Mouse (Mus musculus): ENCODE results near the gene Tmcc2. TPM values are rescaled to one million over a fixed set of nuclear protein-coding genes. Genes with fewer than 3 reads are reported as not detected.

Tmcc2 gene
- polyA plus RNA-seq, 2 experiments: 9.1 to 18.0 TPM

DNA sequence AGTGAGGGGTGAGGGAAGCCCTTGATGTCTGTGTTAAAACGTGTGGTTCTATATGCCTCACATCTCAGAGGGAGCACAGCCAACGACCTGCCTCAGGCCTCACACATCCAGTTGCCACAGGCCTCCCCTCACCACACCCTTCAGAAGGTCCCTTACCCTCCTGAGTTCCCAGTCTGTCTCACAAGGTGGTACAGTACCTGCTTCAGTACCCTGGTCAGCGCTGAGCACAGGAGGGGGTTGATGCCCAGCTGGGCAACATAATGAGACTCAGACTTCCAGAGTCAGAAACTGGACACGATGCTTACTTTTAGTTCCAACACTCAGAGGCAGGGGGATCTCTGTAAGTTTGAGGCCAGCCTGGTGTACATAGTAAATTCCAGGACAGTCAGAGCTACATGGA is 84.3 kb downstream of the Tmcc2 start:
- H3K4me1 ChIP-seq (ENCODE audit: control insufficient read depth, insufficient read depth, low read length): no peaks in the 10 kb centered on the region
- ATAC-seq (ENCODE audit: low FRiP score, low read depth) (no peak), DNase-seq (ENCODE audit: low spot score) (no peak)
- H3K36me3 ChIP-seq (ENCODE audit: control insufficient read depth, insufficient read depth, low read length): no peaks in the 10 kb centered on the region
- H3K27ac ChIP-seq (replicated peaks; ENCODE audit: low read depth, low read length): no peak overlapping the region
- H3K4me3 ChIP-seq (replicated peaks; ENCODE audit: low read length): no peak overlapping the region
- H3K4me2 ChIP-seq (replicated peaks; ENCODE audit: low read depth, low read length, severe bottlenecking): no peak overlapping the region
- no peaks in the 10 kb centered on the region for H3K9me3 ChIP-seq (ENCODE audit: control insufficient read depth, low read length)
- no peak for TF ChIP-seq POLR2A (IDR thresholded peaks at IDR 0.05; ENCODE audit: borderline replicate concordance, extremely low read depth, insufficient read depth, insufficient read length)
- no peaks in the 10 kb centered on the region for H3K27me3 ChIP-seq (ENCODE audit: control insufficient read depth, insufficient read depth, low read length)
- H3K9ac ChIP-seq (ENCODE audit: low read depth, low read length, severe bottlenecking): no peak overlapping the region
- WGBS: 23% methylated on average over 4 of the region's 4 CpGs

Other genes with a start within 250 kb of the Tmcc2 start
- 0.94 and 1.3 TPM in 2 replicates for gene Lemd1, start 199.8 kb downstream of the Tmcc2 start, polyA plus RNA-seq (2012; rRNA removed)
- gene Lemd1, start 199.8 kb downstream of the Tmcc2 start, polyA plus RNA-seq (2014; fragmentation: Nextera tagmentation; extraction: Ambion mirVana): 0.72 and 0.91 TPM in 2 replicates
- gene AC124108.1, start 199.8 kb downstream of the Tmcc2 start, polyA plus RNA-seq (2012; rRNA removed): 0.80 and 0.81 TPM in 2 replicates
- gene AC124108.1, start 199.8 kb downstream of the Tmcc2 start, polyA plus RNA-seq (2014; fragmentation: Nextera tagmentation; extraction: Ambion mirVana): 0.14 and 0.17 TPM in 2 replicates
- gene Gm10188, start 161.5 kb downstream of the Tmcc2 start, polyA plus RNA-seq (2012; rRNA removed): not detected in 2 replicates
- gene Gm10188, start 161.5 kb downstream of the Tmcc2 start, polyA plus RNA-seq (2014; fragmentation: Nextera tagmentation; extraction: Ambion mirVana): not detected in 2 replicates
- 0.10 and 0.12 TPM in 2 replicates for gene Klhdc8a, start 92.7 kb downstream of the Tmcc2 start, polyA plus RNA-seq (2012; rRNA removed)
- gene Klhdc8a, start 92.7 kb downstream of the Tmcc2 start, polyA plus RNA-seq (2014; fragmentation: Nextera tagmentation; extraction: Ambion mirVana): 0.07 and 0.19 TPM in 2 replicates
- gene Nuak2, start 75.2 kb downstream of the Tmcc2 start, polyA plus RNA-seq (2012; rRNA removed): 1.7 and 2.2 TPM in 2 replicates
- 3.3 and 3.4 TPM in 2 replicates for gene Nuak2, start 75.2 kb downstream of the Tmcc2 start, polyA plus RNA-seq (2014; fragmentation: Nextera tagmentation; extraction: Ambion mirVana)
- 17.1 and 17.8 TPM in 2 replicates for gene Dstyk, start 26.3 kb upstream of the Tmcc2 start, polyA plus RNA-seq (2012; rRNA removed)
- gene Dstyk, start 26.3 kb upstream of the Tmcc2 start, polyA plus RNA-seq (2014; fragmentation: Nextera tagmentation; extraction: Ambion mirVana): 18.3 and 20.8 TPM in 2 replicates
- gene Rbbp5, start 86.1 kb upstream of the Tmcc2 start, polyA plus RNA-seq (2012; rRNA removed): 43.6 and 48.1 TPM in 2 replicates
- 37.4 and 43.6 TPM in 2 replicates for gene Rbbp5, start 86.1 kb upstream of the Tmcc2 start, polyA plus RNA-seq (2014; fragmentation: Nextera tagmentation; extraction: Ambion mirVana)
- gene Tmem81, start 114.9 kb upstream of the Tmcc2 start, polyA plus RNA-seq (2012; rRNA removed): 3.1 and 3.5 TPM in 2 replicates
- gene Tmem81, start 114.9 kb upstream of the Tmcc2 start, polyA plus RNA-seq (2014; fragmentation: Nextera tagmentation; extraction: Ambion mirVana): 1.8 and 2.1 TPM in 2 replicates
- 1.1 TPM in 2 replicates for gene Cntn2, start 152.0 kb upstream of the Tmcc2 start, polyA plus RNA-seq (2012; rRNA removed)
- gene Cntn2, start 152.0 kb upstream of the Tmcc2 start, polyA plus RNA-seq (2014; fragmentation: Nextera tagmentation; extraction: Ambion mirVana): 0.84 and 1.2 TPM in 2 replicates

All from limb, embryonic 14.5 days (tissue).